Mouse (Mus musculus) left cerebral cortex, postnatal 10 days (tissue): ENCODE measurements at regions not wholly inside any gene's neighbourhood (a gene's known extent, or its start where the extent isn't known, plus 50 kb on each side); places are given as distances from the start of the nearest gene placed in this dataset.

Experiments
- DNase-seq, 2 experiments: peaks; one replicate each; pipeline ENCODE4 v3.0.0; 2021 to 2022; ENCODE audit warnings: low spot score in 2 of 2, mixed read lengths in 1 of 2; ENCODE audit errors: extremely low spot score in 1 of 2
- intact Hi-C: fragments of 180-260 bp; cut with DNase I; formaldehyde crosslinking; loops from one replicate; pipeline ENCODE4 v1.15.1; 2025

DNA sequence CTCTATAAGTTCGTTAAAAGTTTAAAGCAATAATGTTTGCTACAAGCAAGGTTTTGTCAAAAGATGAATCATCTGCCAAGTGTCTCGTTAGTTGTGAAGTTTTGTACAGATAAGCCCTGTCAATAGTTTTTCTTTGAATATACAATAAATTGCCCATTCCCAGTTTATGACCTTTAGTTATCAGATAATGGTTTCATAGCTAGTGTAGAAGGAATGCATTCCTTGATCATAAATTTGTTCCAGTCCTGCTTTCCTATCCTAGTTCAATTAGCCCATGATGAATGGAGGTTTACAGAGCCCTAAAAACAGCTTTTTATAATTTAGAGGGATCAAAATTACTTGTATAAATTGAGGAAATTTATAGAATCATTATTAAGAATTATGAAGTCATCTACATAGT, 62.5 kb upstream of the Lrch2 start:
- intact Hi-C loops, result no loop called here
- no peak for DNase-seq

DNA sequence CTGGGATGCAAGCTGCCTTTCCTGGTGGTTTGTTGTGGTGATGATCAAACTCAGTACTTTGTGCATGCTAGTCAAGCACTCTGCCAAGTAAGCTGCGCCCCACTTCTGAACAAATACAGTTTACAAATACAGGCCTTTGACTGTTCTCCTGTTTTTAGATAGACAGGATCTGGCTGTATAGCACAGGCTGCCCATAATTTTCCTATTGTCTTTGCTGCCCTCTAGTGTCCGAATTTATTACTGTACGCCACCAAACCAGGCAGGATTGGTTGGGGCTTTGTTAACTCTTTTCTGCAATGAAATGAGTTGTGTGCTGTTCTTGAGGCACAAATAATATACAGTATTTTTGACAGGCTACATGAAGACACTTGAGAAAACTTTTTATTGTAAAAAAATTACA, 54.8 kb upstream of the Lrch2 start:
- intact Hi-C loops, result no loop called here
- peak; percentile 21 to 62 for DNase-seq
